Mouse (Mus musculus): ENCODE measurements at regions not wholly inside any gene's neighbourhood (a gene's known extent, or its start where the extent isn't known, plus 50 kb on each side); places are given as distances from the start of the nearest gene placed in this dataset.
"Not testable (repeated sequence)": the region's sequence is repeated elsewhere in the genome, so short reads cannot be mapped to it uniquely, and the experiment has no call there.

GRCm38 (mm10) chr7:138493661-138494060, 96.1 kb upstream of the Tcerg1l start:
- DNase-seq: no peak

GRCm38 (mm10) chr7:138492261-138492660, 94.7 kb upstream of the Tcerg1l start:
- DNase-seq: no peak

GRCm38 (mm10) chr7:138489471-138489870, 91.9 kb upstream of the Tcerg1l start:
- DNase-seq: no peak

GRCm38 (mm10) chr7:138488201-138488720, 90.7 kb upstream of the Tcerg1l start:
- DNase-seq: no peak

- no peak for DNase-seq
Measured at GRCm38 (mm10) chr7:138472891-138473455, 75.4 kb upstream of the Tcerg1l start.

- DNase-seq: no peak
Measured at GRCm38 (mm10) chr7:138472371-138472770, 74.8 kb upstream of the Tcerg1l start.

GRCm38 (mm10) chr7:138469211-138469610, 71.7 kb upstream of the Tcerg1l start:
- no peak for DNase-seq

GRCm38 (mm10) chr7:138468436-138468835, 70.9 kb upstream of the Tcerg1l start:
- DNase-seq: no peak

GRCm38 (mm10) chr7:138467981-138468380, 70.5 kb upstream of the Tcerg1l start:
- DNase-seq: no peak

- DNase-seq: no peak
Measured at GRCm38 (mm10) chr7:138467386-138467785, 69.9 kb upstream of the Tcerg1l start.

- no peak for DNase-seq
Measured at GRCm38 (mm10) chr7:138457964-138458363, 60.4 kb upstream of the Tcerg1l start.

GRCm38 (mm10) chr7:138455371-138455770, 57.8 kb upstream of the Tcerg1l start:
- no peak for DNase-seq

- not testable (repeated sequence) for DNase-seq
Measured at GRCm38 (mm10) chr7:138454498-138455225, 57.1 kb upstream of the Tcerg1l start.

- DNase-seq: no peak
Measured at GRCm38 (mm10) chr7:138451321-138451720, 53.8 kb upstream of the Tcerg1l start.

GRCm38 (mm10) chr7:138448519-138448918, 51.0 kb upstream of the Tcerg1l start:
- DNase-seq: no peak
